Mouse (Mus musculus) forebrain, embryonic 16.5 days (tissue): Measurements from ENCODE around the gene Gm49340. TPM values are rescaled to one million over a fixed set of nuclear protein-coding genes. Genes with fewer than 3 reads are reported as not detected.

Experiments
- ATAC-seq: fragments of 200-750 bp; cut with Nextera tagmentation; 2 replicates; pipeline ENCODE4 v1.8.0; 2017; ENCODE audit warnings: mild to moderate bottlenecking, moderate library complexity
- H3K27ac ChIP-seq: fragments of 300-500 bp; sonication (generic); 2 replicates; pipeline ENCODE4 v1.5.1; 2014; ENCODE audit warnings: low read length, control low read depth
- H3K27me3 ChIP-seq: fragments of 300-500 bp; sonication (generic); replicated peaks from 2 replicates; pipeline ENCODE4 v1.6.1; 2014; ENCODE audit warnings: low read length; ENCODE audit not compliant: control insufficient read depth, insufficient read depth
- H3K36me3 ChIP-seq: fragments of 300-500 bp; sonication (generic); 2 replicates; pipeline ENCODE4 v1.6.1; 2014; ENCODE audit not compliant: control insufficient read depth, insufficient read depth
- H3K4me1 ChIP-seq: fragments of 300-500 bp; sonication (generic); replicated peaks from 2 replicates; pipeline ENCODE4 v1.6.1; 2014; ENCODE audit warnings: low read length; ENCODE audit not compliant: control insufficient read depth, insufficient read depth
- H3K4me2 ChIP-seq: fragments of 300-500 bp; sonication (generic); 2 replicates; pipeline ENCODE4 v1.6.1; 2014; ENCODE audit warnings: mild to moderate bottlenecking, low read length, control low read depth
- H3K4me3 ChIP-seq: fragments of 300-500 bp; sonication (generic); replicated peaks from 2 replicates; pipeline ENCODE4 v1.5.1; 2014; ENCODE audit warnings: mild to moderate bottlenecking, low read length, control low read depth
- H3K9ac ChIP-seq: fragments of 300-500 bp; sonication (generic); replicated peaks from 2 replicates; pipeline ENCODE4 v1.6.1; 2014; ENCODE audit warnings: low read depth, low read length, control low read depth
- H3K9me3 ChIP-seq: fragments of 300-500 bp; sonication (generic); 2 replicates; pipeline ENCODE4 v1.6.1; 2016; ENCODE audit warnings: low read length; ENCODE audit not compliant: control insufficient read depth
- polyA plus RNA-seq: library from polyadenylated mRNA; unstranded; fragments of >200 nt; fragmentation: Nextera tagmentation; extraction: Ambion mirVana; gene quantifications from 2 replicates; pipeline ENCODE4 v1.2.1, GENCODE M21; 2015

The Gm49340 gene
- polyA plus RNA-seq, 1 experiment from 2014 or later = not detected

GRCm38 (mm10) chr11:73399514-73399913 is 70.0 kb downstream of the Gm49340 start, which contains the start of gene Olfr1:
TSS of gene Olfr1 (minus strand) at chr11:73399614.
- Histone ChIP-seq H3K4me3 (no peak within 1 kb of the TSS), H3K9me3 (no peaks in the 10 kb centered on the region), H3K4me1 (no peaks in the 10 kb centered on the region), H3K27ac (no peak within 1 kb of the TSS), H3K27me3 (no peaks in the 10 kb centered on the region), H3K9ac (no peak within 1 kb of the TSS), H3K4me2 (no peak within 1 kb of the TSS), H3K36me3 (no peaks in the 10 kb centered on the region)
- no peak for ATAC-seq

Other genes with a start within 250 kb of the Gm49340 start
- 0.14 and 0.22 TPM in 2 replicates for gene Itgae, start 239.2 kb upstream of the Gm49340 start, polyA plus RNA-seq
- gene Haspin, start 191.4 kb upstream of the Gm49340 start, polyA plus RNA-seq = 5.8 and 6.3 TPM in 2 replicates
- gene P2rx5, start 169.3 kb upstream of the Gm49340 start, polyA plus RNA-seq = 1.1 and 1.3 TPM in 2 replicates
- 119 and 127 TPM in 2 replicates for gene Emc6, start 152.7 kb upstream of the Gm49340 start, polyA plus RNA-seq
- gene Tax1bp3, start 152.7 kb upstream of the Gm49340 start, polyA plus RNA-seq = 166 and 182 TPM in 2 replicates
- 20.6 and 21.5 TPM in 2 replicates for gene Ctns, start 130.7 kb upstream of the Gm49340 start, polyA plus RNA-seq
- gene Shpk, start 130.3 kb upstream of the Gm49340 start, polyA plus RNA-seq = 1.3 and 1.8 TPM in 2 replicates
- not detected in 2 replicates for gene Trpv1, start 95.4 kb upstream of the Gm49340 start, polyA plus RNA-seq
- gene Trpv3, start 62.4 kb upstream of the Gm49340 start, polyA plus RNA-seq = 0.06 TPM in 1 of 2 replicates, not detected in the other
- 0.77 and 1.3 TPM in 2 replicates for gene Aspa, start 145 bp upstream of the Gm49340 start, polyA plus RNA-seq
- gene Spata22, start within 50 bp of the Gm49340 start, polyA plus RNA-seq = not detected in 2 replicates
- not detected in 2 replicates for gene Olfr20, start 21.0 kb downstream of the Gm49340 start, polyA plus RNA-seq
- not detected in 2 replicates for gene Olfr376, start 41.5 kb downstream of the Gm49340 start, polyA plus RNA-seq
- gene Olfr1, start 69.9 kb downstream of the Gm49340 start, polyA plus RNA-seq = not detected in 2 replicates
- not detected in 2 replicates for gene Olfr378, start 98.7 kb downstream of the Gm49340 start, polyA plus RNA-seq
- not detected in 2 replicates for gene Olfr380, start 127.8 kb downstream of the Gm49340 start, polyA plus RNA-seq
- not detected in 2 replicates for gene Olfr381, start 161.9 kb downstream of the Gm49340 start, polyA plus RNA-seq
- gene Olfr382, start 187.5 kb downstream of the Gm49340 start, polyA plus RNA-seq = not detected in 2 replicates